Mouse (Mus musculus): ENCODE measurements around the gene Apex2.

- TF ChIP-seq EP300 (optimal IDR thresholded peaks at IDR 0.05) (no peak), CTCF (IDR thresholded peaks at IDR 0.05; ENCODE audit: low read depth) (no peak)
These were observed at the start of gene Apex2 for GRCm38 (mm10) chrX:150589696-150590095.

Measured in stomach, postnatal 0 days (tissue).